Mouse (Mus musculus): ENCODE results near the gene Paqr4.

GRCm38 (mm10) chr17:23758801-23759200 lies 18.1 kb upstream of the Paqr4 start:
- TF ChIP-seq CTCF (IDR thresholded peaks at IDR 0.05), result no peak
- no peak for TF ChIP-seq EP300 (IDR thresholded peaks at IDR 0.05)
